Mouse (Mus musculus) A20 (cell line): Measurements from ENCODE around the gene Tacc2.
"Not testable (repeated sequence)": the region's sequence is repeated elsewhere in the genome, so short reads cannot be mapped to it uniquely, and the experiment has no call there.

ENCODE experiments used
- DNase-seq: peaks from one replicate; pipeline ENCODE4 v3.0.0-alpha.2; 2011; ENCODE audit warnings: low read depth, low spot score

The Tacc2 gene

GRCm38 (mm10) chr7:130649257-130649656 is 72.0 kb downstream of the Tacc2 start:
- DNase-seq: no peak

DNA sequence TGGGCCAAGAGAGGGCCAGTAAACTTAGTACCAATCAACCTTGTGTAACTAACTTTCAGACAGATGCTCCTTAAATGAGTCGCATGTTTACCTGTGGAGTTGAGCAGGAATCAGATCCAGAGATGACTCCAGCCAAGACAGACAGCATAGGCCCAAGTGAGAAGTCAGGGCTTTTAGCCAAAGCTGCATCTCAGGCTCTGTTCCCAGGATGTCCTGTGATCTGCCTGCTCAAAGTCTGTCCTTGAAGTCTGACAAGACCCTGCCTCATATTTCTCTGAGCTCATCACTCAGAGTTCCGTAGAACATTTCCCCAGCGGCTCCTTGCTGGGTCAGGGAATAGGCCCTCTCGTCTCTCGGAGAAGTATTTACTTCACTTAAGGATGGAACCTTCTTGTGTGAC is 73.4 kb downstream of the Tacc2 start:
- DNase-seq: no peak

DNA sequence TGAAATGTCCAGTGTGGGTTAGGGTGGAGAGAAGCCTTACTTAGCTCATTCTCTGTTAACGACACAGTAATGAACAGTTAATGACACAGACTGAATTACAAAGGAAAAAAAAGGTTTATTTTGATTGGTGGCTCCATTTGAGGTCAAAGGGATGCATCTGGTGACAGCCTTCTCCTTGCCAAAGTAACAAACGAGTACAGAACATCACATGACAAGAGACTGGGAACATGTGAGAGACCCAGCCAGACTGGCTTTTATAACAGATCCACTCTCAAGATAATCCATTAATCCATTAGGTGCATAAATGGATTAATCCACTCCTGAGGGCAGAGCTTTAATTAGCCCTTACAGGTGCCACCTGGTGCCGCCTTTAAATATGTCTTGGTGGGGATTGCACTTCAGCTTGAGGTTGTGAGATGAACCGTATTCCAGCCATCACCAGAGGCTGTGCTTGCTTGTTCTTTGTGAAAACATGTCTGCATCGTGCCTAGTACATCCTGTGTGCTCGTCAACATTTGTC is 75.9 kb downstream of the Tacc2 start:
- DNase-seq: no peak

- no peak for DNase-seq
Observed at GRCm38 (mm10) chr7:130654562-130654961, 77.3 kb downstream of the Tacc2 start.

DNA sequence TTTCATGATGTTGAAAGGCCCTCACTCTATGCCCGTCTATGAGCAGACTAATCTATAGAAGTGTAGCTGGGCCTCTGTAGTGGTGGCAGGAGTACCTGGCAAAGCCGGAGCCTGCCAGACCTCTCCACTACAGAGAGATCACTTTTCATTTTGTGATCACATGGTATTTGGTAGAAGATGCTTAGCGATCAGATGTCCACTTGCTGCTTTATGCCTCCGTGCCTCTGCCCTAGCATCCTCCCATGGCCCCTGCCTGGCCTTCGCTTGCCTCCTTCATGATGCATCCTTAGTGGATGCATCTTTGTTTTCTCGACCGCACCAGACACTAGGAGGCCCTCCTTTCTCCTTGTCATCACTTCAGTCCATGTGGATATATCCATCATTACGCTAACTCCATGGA is 79.7 kb downstream of the Tacc2 start:
- DNase-seq: no peak

DNA sequence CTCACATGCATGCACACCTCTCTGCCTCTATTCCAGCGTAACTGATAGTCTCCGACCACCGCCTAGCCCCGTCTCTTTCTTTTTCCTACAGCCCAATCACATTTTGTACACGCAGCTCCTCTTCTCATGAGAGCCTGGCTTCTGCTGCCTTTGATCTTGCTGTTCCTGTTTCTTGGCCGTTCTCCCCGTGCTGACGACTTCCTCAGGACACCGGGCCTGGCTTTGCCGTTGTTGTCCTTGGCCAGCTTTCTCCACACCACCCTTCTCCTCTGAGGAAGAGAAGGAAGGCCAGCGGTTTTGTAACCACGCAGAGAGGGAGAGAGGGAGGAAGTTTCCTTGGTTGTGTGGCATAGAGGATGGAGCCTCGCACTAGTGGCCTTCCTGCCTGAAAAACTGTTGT is 80.5 kb downstream of the Tacc2 start:
- no peak for DNase-seq

- no peak for DNase-seq
Observed at GRCm38 (mm10) chr7:130659129-130659528, 81.9 kb downstream of the Tacc2 start.

DNA sequence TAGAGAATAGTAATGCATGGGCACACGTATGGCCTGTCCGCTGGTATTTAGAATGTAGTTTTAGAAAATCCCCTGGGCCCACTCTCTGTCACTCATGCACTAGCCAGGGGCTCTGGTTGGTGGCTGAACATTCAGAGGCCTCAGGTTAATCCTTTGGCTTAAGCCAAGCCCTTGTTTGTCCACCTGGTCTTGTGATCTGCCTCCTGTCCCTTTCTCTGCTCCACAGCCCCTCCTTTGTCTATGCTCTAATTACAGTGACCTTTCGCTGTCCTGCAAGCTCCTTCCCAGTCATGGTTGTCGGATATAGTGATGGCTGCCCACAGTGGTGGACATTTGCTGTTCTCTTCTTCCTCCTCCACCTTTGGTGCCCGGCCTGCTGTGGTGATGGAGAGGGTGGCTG is 85.0 kb downstream of the Tacc2 start:
- DNase-seq: no peak

GRCm38 (mm10) chr7:130662869-130663268 is 85.6 kb downstream of the Tacc2 start:
- no peak for DNase-seq

DNA sequence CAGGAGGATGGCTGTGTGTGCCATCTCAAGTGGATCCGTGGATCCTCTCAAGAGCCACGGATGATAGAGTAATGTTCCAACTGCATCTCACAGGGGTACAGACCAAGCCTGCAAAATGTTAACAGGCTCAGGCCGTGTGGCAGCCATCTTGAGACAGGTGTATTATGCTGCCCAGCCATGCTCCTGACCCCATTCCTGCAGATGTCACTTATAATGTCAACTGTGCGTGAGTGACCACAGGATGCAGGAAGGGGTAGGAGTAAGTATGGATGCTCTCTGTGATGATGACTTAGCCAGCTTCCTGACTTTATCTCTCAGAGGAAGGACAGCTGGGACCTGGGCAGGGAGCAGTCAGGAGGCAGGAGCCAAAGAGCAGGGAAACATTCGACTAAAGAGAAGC is 86.8 kb downstream of the Tacc2 start:
- DNase-seq: no peak

GRCm38 (mm10) chr7:130664629-130665028 is 87.4 kb downstream of the Tacc2 start:
- peak; percentile 27 for DNase-seq

DNA sequence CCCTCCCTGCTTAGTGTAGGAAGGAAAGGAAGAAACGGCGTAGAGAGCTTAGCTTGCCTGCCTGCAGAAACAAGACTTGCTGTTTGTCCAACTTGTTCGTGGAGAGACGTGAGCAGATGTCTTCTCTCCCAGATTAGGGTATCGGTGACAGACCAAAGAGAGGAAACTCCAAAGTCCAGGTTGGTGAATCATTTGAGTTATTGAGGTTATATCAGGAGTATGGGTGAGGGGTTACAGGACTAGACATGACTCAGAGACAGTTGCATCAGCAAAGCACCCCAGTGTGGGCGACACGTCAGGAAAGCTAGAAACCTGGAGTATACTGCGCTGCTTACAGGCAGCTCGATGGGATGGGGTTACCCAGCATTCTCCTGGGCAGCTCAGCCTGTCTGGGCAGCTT is 88.1 kb downstream of the Tacc2 start:
- no peak for DNase-seq

GRCm38 (mm10) chr7:130668013-130668412 is 90.8 kb downstream of the Tacc2 start:
- not testable (repeated sequence) for DNase-seq

DNA sequence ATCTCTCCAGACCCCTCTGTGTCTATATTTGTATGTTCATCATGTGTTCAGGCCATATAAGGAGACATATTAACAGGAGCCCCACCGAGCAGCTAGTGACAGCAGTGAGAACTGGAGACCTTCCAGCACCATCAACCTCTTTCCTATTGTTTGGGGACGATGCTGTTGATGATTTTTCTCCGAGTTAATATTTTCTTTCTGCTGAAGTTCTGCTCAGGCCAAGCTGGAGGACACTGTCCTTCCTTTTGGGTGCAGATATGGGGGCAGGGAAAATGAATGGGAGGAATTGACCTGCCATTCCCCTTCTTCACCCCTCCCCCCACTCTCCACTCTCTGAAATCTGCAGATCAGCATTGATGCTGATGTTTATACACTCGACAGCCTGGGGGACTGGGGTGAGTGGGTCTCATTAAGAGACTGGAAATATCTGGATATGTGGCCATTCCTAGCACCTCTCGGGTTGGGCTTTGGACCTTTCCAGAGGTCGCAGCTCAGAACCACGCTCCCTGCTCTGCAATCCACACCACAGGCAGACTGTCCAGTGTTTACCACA is 91.6 kb downstream of the Tacc2 start:
- DNase-seq: no peak

DNA sequence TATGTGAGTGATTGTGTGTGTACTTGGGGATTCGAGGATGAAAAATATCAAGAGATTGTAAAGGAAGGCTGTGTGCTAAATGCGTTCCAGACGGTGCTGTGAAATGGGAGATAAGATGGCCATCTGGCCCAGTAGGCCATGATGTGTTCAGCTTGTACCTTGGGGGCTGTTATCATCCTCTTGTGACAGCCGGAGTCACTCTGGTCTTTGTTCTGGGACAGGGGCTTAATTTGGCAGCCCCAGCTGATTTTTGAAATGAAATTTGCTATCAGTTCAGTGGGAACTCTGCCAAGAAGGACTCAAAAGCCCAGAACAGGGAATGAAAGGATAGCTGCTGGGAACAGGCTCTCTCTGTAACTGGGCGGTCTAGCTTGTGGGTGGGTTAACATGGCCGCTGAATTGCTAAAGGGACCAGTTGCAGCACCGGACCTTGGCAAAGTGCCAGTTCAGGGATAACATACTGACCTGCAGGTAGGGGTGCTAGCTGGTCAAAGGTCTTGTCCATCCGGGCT is 92.2 kb downstream of the Tacc2 start:
- no peak for DNase-seq

DNA sequence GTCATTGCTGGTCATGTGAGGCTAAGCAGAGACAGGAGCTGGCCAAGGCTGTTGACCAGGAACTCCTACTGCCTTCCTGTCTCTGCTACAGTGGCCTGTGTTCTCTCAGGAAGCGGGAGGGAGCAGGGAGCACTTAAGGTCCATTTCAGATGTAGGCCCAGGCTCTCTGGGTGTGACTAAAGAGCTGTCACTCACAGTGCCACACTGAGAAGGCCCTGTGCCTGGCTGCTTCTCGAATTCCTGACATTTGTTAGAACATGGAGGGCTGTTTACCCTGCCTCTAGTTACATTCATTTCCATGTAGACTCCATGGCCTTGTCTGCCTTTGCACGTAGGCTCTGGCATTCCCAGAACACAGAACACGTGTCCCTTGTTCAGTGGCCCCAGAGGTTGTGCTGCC is 93.1 kb downstream of the Tacc2 start:
- DNase-seq: no peak

DNA sequence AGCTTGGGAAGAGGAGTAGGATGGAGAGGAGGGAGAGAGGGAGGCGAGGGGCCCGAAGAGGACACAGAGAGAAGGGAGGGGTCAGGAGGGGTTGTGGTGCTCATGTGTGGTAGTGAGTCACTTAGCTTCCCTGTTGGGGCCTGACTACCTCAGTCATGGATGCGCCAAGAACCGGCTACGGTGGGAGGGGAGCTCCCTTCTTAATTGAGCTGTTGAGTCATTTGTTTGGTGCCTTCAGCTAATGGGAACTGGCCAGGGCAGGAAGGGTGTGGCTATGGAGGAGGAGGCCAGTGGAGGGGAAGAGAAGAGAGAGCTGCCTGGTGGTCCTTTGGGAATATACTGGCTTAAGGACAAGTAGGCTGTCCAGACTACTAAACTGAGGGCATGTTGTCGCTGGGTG is 94.1 kb downstream of the Tacc2 start:
- DNase-seq: no peak

DNA sequence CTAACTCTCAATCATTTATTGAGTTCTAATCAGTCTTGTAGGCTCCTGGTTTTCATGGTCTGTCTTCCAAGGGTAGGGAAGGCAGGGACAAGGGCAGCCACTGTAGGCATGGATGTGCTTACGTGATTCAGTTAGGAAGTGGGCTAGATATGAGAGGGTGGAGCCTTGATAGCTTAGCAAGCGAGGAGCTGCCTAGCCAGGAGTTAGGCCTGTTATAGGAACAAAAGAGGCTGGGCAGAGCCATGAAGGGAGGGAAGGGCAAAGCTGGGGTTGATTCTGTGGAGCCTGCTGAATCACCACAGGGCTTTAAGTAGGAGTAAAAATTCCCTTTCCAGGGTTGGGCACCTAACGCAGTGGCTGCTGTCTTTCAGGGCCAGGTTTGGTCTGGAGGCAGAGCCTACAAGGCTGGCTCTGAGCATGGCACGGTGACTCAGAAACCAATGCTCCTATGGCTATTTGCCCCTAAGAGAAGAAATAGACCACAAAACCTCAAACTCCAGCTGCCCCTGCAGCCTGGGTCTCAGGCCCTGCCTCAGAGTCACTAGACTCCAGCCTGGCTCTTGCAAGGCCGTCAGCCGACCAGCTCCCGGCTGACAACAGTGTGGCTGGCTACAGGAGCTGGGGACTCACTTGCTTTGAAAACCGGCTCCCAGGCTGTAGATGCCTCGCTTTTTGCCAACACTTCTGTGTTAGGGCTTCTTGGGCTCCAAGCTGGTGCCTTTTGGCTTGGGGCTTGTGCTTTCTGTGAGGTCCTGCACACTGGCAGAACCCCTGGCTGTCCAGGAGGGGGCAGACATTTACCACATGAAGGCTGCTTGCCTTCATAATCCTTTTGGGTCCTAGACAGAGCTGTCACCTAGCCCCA is 96.2 kb downstream of the Tacc2 start:
- DNase-seq: peak; percentile 53

DNA sequence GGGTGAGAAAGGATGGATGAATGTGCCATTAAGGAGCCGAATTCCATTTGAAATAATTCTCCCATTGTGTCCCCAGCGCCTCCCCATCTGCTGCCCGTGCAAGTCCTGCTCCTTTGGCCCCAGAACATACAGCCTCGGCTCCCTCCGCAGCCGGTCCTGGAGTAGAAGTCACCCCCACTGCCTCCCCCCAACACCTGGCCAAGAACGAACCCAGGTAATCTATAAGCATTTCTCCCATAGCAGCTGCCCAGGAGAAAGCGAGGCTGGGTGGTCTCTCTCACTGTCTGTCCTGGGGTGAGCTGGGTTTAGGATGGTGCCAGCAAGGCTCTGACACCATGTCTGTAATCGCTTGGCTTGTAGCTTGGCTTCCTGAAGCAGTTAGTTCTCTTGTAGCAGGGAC is 97.3 kb downstream of the Tacc2 start:
- DNase-seq: no peak

- DNase-seq: no peak
Observed at GRCm38 (mm10) chr7:130676885-130677540, 99.8 kb downstream of the Tacc2 start.

DNA sequence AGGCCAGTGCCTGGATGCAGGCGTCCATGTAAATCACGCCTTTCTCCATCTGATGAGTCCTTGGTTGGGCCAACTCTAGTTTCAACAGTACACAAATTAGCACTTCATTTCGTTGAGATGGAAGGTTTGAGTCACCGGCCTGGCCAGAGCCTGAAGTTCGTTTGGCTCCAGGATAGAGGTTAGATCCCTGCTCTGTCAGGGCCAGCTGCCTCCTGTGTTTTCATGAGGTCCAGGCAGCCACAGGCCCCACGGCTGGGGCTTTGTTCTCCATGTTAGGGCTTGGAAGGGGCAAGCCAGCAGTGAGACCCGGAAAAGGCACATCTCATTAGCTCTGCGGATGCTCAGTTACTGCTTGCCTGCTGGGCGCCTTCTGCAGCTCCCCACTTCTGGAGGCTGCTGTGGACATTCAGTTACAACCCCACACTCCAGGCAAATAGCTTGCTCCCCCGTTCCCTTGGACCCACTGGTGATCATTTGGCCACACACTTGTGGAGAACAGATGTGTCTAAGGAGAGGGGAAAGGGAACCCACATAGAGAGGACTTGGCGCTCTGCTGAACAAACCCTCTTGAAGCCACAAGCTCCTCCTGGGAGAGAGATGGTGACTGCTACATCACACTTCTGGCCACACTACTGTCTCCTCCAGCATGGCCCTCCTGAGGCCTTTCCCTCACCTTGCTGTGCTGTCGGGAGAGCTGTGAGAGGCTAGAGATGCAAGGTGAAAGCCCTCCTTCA is 100.5 kb downstream of the Tacc2 start:
- no peak for DNase-seq

DNA sequence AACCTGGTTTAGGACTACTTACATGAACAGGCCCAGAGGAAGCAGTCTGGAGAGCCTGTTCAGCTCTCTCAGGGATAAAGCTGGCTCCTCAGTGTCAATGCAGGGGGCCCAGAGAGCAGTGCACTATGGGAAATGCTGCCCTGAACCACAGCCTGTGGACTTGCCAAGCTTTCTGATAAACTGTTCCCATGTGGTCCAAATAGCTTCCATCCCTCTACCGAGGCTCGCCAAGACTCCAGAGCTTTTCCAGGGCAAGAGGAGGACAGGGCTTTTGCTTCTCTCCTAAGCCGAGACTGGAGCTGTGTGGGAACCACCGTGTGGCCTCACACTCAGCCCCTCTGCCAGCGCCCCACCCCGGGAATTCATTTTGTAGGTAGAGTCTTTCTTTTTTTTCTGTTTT is 101.2 kb downstream of the Tacc2 start:
- no peak for DNase-seq
